Mouse (Mus musculus) left cerebral cortex, postnatal 25 days (tissue): Measurements from ENCODE around the gene Elfn2. TPM values are rescaled to one million over a fixed set of nuclear protein-coding genes. Genes with fewer than 3 reads are reported as not detected.

ENCODE experiments used
- DNase-seq, 2 experiments: peaks; one replicate each; pipeline ENCODE4 v3.0.0; 2022; ENCODE audit warnings: low spot score in 2 of 2, mixed read lengths in 1 of 2
- intact Hi-C: fragments of 180-260 bp; cut with DNase I; formaldehyde crosslinking; loops from one replicate; pipeline ENCODE4 v1.15.1; 2025
- total RNA-seq, 2 experiments: library from RNA; stranded (reverse); gene quantifications; 2 replicates each; pipeline ENCODE4 v1.2.3; 2021

The Elfn2 gene
- total RNA-seq, 2 experiments from 2014 or later = 137 to 153 TPM

GRCm38 (mm10) chr15:78730315-78731049 lies 11.9 kb upstream of the Elfn2 start:
- no peak for DNase-seq
- intact Hi-C loops = no loop called here

GRCm38 (mm10) chr15:78726697-78727096 lies 8.1 kb upstream of the Elfn2 start:
- intact Hi-C loops = no loop called here

GRCm38 (mm10) chr15:78720532-78720931 lies 2.0 kb upstream of the Elfn2 start:
- no peak for DNase-seq
- intact Hi-C loops = loop anchor here (1.0 kb wide), 1 partner anchor 97 kb away; no protein-coding TSS in a partner anchor

More at GRCm38 (mm10) chr15:78726697-78727096, 8.1 kb upstream of the Elfn2 start:
- no peak for DNase-seq

GRCm38 (mm10) chr15:78720094-78720493 lies 1.5 kb upstream of the Elfn2 start:
- peak; percentile 78 to 80 for DNase-seq
- intact Hi-C loops = loop anchor here (1.0 kb wide), 1 partner anchor 97 kb away; no protein-coding TSS in a partner anchor

- DNase-seq = peak; percentile 38 to 43
- intact Hi-C loops = no loop called here
Observed at GRCm38 (mm10) chr15:78719416-78719815, 845 bp upstream of the Elfn2 start.

GRCm38 (mm10) chr15:78716936-78717335 lies 1.6 kb downstream of the Elfn2 start:
- intact Hi-C loops = no loop called here
- DNase-seq = peak in 1 of 2 experiments; percentile 61

GRCm38 (mm10) chr15:78715856-78716255 lies 2.7 kb downstream of the Elfn2 start:
- intact Hi-C loops = no loop called here
- DNase-seq = no peak

GRCm38 (mm10) chr15:78713751-78714150 lies 4.8 kb downstream of the Elfn2 start:
- peak in 1 of 2 experiments; percentile 76 for DNase-seq
- intact Hi-C loops = loop anchor here (2.0 to 5.0 kb wide), 3 partner anchors 39 to 276 kb away; partner anchors contain the start of gene Sstr3

GRCm38 (mm10) chr15:78712335-78713258 lies 6.0 kb downstream of the Elfn2 start:
- intact Hi-C loops = loop anchor here (1.0 to 5.0 kb wide), 4 partner anchors 38 to 275 kb away; partner anchors contain the start of gene Sstr3
- peak; percentile 79 to 85 for DNase-seq

GRCm38 (mm10) chr15:78711935-78712334 lies 6.6 kb downstream of the Elfn2 start:
- intact Hi-C loops = loop anchor here (1.0 to 5.0 kb wide), 5 partner anchors 27 to 275 kb away; partner anchors contain the start of gene Sstr3
- DNase-seq = peak; percentile 75 to 94

- DNase-seq = peak in 1 of 2 experiments; percentile 88
- intact Hi-C loops = loop anchor here (2.0 to 5.0 kb wide), 2 partner anchors 26 to 273 kb away; no protein-coding TSS in a partner anchor
Observed at GRCm38 (mm10) chr15:78710634-78711033, 7.9 kb downstream of the Elfn2 start.

- peak; percentile 73 to 91 for DNase-seq
- intact Hi-C loops = loop anchor here (2.0 to 5.0 kb wide), 2 partner anchors 25 to 272 kb away; no protein-coding TSS in a partner anchor
Observed at GRCm38 (mm10) chr15:78709767-78710166, 8.8 kb downstream of the Elfn2 start.

- DNase-seq = no peak
- intact Hi-C loops = no loop called here
Observed at GRCm38 (mm10) chr15:78706630-78707029, 11.9 kb downstream of the Elfn2 start.

GRCm38 (mm10) chr15:78704824-78705223 lies 13.7 kb downstream of the Elfn2 start:
- intact Hi-C loops = no loop called here
- peak in 1 of 2 experiments; percentile 65 for DNase-seq

GRCm38 (mm10) chr15:78704007-78704406 lies 14.6 kb downstream of the Elfn2 start:
- intact Hi-C loops = no loop called here
- no peak for DNase-seq

GRCm38 (mm10) chr15:78700420-78700819 lies 18.2 kb downstream of the Elfn2 start:
- intact Hi-C loops = no loop called here
- no peak for DNase-seq

- intact Hi-C loops = no loop called here
- no peak for DNase-seq
Observed at GRCm38 (mm10) chr15:78699513-78699912, 19.1 kb downstream of the Elfn2 start.

GRCm38 (mm10) chr15:78698491-78699135 lies 20.0 kb downstream of the Elfn2 start:
- DNase-seq = peak; percentile 46 to 57

GRCm38 (mm10) chr15:78698084-78698483 lies 20.5 kb downstream of the Elfn2 start:
- intact Hi-C loops = no loop called here
- DNase-seq = peak; percentile 46 to 76

More at GRCm38 (mm10) chr15:78698491-78699135, 20.0 kb downstream of the Elfn2 start:
- intact Hi-C loops = no loop called here
